Mouse (Mus musculus) limb, embryonic 10.5 days (tissue): ENCODE results near the gene Serpinb6c. TPM values are rescaled to one million over a fixed set of nuclear protein-coding genes. Genes with fewer than 3 reads are reported as not detected.

Source experiments
- DNase-seq: peaks from one replicate; pipeline ENCODE4 v3.0.0-alpha.2; 2017; ENCODE audit warnings: low spot score
- H3K27ac ChIP-seq: fragments of 300-500 bp; sonication (generic); 2 replicates; pipeline ENCODE4 v1.5.1; 2016; ENCODE audit warnings: mild to moderate bottlenecking
- H3K27me3 ChIP-seq: fragments of 300-500 bp; sonication (generic); 2 replicates; pipeline ENCODE4 v1.6.1; 2016; ENCODE audit warnings: low read depth, mild to moderate bottlenecking; ENCODE audit not compliant: poor library complexity, severe bottlenecking
- H3K36me3 ChIP-seq: fragments of 300-500 bp; sonication (generic); 2 replicates; pipeline ENCODE4 v1.6.1; 2016; ENCODE audit warnings: mild to moderate bottlenecking, moderate library complexity
- H3K4me1 ChIP-seq: fragments of 300-500 bp; sonication (generic); 2 replicates; pipeline ENCODE4 v1.6.1; 2016
- H3K4me3 ChIP-seq: fragments of 300-500 bp; sonication (generic); 2 replicates; pipeline ENCODE4 v1.5.1; 2016; ENCODE audit warnings: mild to moderate bottlenecking, moderate library complexity
- H3K9me3 ChIP-seq: fragments of 300-500 bp; sonication (generic); replicated peaks from 2 replicates; pipeline ENCODE4 v1.6.1; 2016; ENCODE audit warnings: mild to moderate bottlenecking
- WGBS: fragments of 180-500 bp; shearing (Covaris S2); methylation state at CpG from one replicate; pipeline ENCODE4 v1.1.7; 2016; 5-methylcytosine and 5-hydroxymethylcytosine counted together
- polyA plus RNA-seq: library from polyadenylated mRNA; unstranded; fragments of >200 nt; fragmentation: Nextera tagmentation; extraction: Ambion mirVana; gene quantifications from 2 replicates; pipeline ENCODE4 v1.2.1, GENCODE M21; 2016

The Serpinb6c gene
- polyA plus RNA-seq, 1 experiment from 2014 or later, result 0.61 TPM

GRCm38 (mm10) chr13:33921699-33922098 lies 16.2 kb upstream of the Serpinb6c start:
- Histone ChIP-seq H3K4me1 (no peaks in the 10 kb centered on the region), H3K27ac (no peak overlapping the region), H3K27me3 (no peaks in the 10 kb centered on the region), H3K36me3 (peaks cover 20% of the 10 kb centered on the region), H3K4me3 (no peak overlapping the region), H3K9me3 (no peaks in the 10 kb centered on the region)
- 88% methylated on average over 5 of the region's 5 CpGs for WGBS
- DNase-seq, result no peak

- H3K27ac ChIP-seq, result no peak overlapping the region
- H3K27me3 ChIP-seq, result no peaks in the 10 kb centered on the region
- H3K36me3 ChIP-seq, result peaks cover 20% of the 10 kb centered on the region
- WGBS, result 97% methylated on average over 6 of the region's 6 CpGs
- DNase-seq, result no peak
- no peak overlapping the region for H3K4me3 ChIP-seq
- no peaks in the 10 kb centered on the region for H3K9me3 ChIP-seq
- H3K4me1 ChIP-seq, result no peaks in the 10 kb centered on the region
Measured at GRCm38 (mm10) chr13:33921041-33921440, 15.5 kb upstream of the Serpinb6c start.

DNA sequence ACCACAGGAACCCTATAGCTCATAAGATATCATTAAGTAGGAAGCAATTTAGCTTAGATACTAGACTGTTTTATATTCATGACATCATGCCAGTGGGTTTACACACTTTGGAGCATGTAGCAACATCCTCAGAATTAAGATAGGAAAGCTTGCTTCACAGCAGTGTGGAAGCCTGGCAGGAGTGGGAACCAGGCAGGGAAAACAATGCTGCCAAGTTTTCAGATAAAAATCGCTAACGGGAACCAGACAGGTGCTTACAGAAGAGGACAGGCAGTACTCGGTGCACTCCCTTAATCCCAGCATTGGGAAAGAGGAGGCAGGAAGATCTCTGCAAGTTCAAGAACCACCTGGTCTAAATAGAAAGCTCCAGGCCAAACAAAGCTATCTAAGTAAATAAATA lies 1.3 kb upstream of the Serpinb6c start:
- no peaks in the 10 kb centered on the region for H3K27me3 ChIP-seq
- no peak for DNase-seq
- no peaks in the 10 kb centered on the region for H3K4me1 ChIP-seq
- WGBS, result 81% methylated on average over 3 of the region's 3 CpGs
- H3K27ac ChIP-seq, result no peak overlapping the region
- H3K9me3 ChIP-seq, result no peaks in the 10 kb centered on the region
- no peak overlapping the region for H3K4me3 ChIP-seq
- H3K36me3 ChIP-seq, result no peaks in the 10 kb centered on the region

GRCm38 (mm10) chr13:33903290-33903689 lies 2.2 kb downstream of the Serpinb6c start:
- Histone ChIP-seq H3K9me3 (no peaks in the 10 kb centered on the region), H3K4me1 (no peaks in the 10 kb centered on the region), H3K36me3 (no peaks in the 10 kb centered on the region), H3K4me3 (no peak overlapping the region), H3K27me3 (no peaks in the 10 kb centered on the region), H3K27ac (no peak overlapping the region)
- WGBS, result 90% methylated on average over 2 of the region's 2 CpGs
- no peak for DNase-seq

DNA sequence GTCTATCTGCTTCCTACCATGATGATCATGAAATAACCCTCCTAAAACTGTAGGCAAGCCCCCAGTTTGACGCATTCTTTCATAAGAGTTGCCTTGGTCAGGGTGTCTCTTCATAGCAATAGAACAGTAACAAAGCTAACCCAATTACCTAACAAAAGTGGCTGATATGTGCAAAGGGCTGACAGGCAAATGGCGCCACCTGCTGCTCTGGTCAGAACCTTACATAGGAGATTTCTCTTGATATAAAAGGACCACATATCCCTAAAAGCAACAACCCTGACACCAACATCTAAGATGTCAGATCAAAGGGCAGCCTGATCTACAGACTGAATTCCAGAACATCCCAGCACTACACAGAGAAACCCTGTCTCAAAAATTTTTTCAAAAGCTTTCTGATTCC lies 11.3 kb downstream of the Serpinb6c start:
- 49% methylated on average over 2 of the region's 2 CpGs for WGBS
- Histone ChIP-seq H3K4me3 (no peak overlapping the region), H3K27me3 (no peaks in the 10 kb centered on the region), H3K4me1 (no peaks in the 10 kb centered on the region), H3K9me3 (no peaks in the 10 kb centered on the region), H3K36me3 (no peaks in the 10 kb centered on the region), H3K27ac (no peak overlapping the region)
- DNase-seq, result peak; percentile 47

DNA sequence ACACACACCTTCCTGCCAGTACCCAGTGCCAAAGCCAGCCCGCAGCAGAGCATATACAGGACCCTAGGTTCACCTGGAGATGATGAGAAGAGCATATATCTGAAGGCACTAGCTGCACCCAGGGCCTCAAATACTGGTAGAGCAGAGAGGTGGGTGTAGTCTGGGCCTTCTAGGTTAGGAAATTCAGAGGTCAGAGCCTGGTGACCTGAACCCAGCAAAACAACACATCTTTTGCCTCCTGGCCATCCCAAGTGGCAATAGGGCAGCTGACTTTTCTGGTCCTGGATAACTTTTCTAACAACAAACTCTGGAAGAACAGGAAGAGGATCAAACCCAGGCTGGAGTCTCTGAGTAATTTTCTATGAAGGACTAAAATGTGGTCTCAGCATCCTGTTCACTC lies 62.2 kb downstream of the Serpinb6c start, which contains the start of gene Serpinb6e:
Gene Serpinb6e, minus strand, starts transcription at position 101 of the 400 bp plus-strand sequence.
- no peak for DNase-seq
- no peaks in the 10 kb centered on the region for H3K27me3 ChIP-seq
- H3K27ac ChIP-seq, result no peak within 1 kb of the TSS
- H3K4me1 ChIP-seq, result no peaks in the 10 kb centered on the region
- WGBS, result 66% methylated on average over 1 of the region's 1 CpGs
- no peaks in the 10 kb centered on the region for H3K36me3 ChIP-seq
- H3K9me3 ChIP-seq, result no peaks in the 10 kb centered on the region
- H3K4me3 ChIP-seq, result no peak within 1 kb of the TSS

DNA sequence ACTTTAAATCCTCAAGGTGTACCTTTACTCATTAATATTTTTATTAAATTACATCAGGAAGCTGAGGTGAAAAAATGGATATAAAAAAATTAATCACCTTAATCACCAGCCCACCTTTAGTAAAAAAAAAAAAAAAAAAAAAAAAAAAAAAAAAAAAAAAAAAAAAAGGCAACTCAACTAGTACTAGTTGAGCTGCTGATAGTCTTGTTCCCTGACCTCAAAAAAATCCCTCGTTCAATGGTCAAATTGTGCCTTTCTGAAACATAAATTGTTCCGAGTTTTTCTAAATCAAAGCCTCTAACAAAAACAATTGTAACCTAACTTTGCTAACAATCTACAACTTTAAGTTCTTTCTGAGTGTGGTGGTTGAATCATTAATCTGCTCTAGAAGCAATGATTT lies 74.8 kb downstream of the Serpinb6c start:
- no peaks in the 10 kb centered on the region for H3K4me1 ChIP-seq
- no peaks in the 10 kb centered on the region for H3K27me3 ChIP-seq
- H3K9me3 ChIP-seq, result no peaks in the 10 kb centered on the region
- H3K4me3 ChIP-seq, result no peak overlapping the region
- no peaks in the 10 kb centered on the region for H3K36me3 ChIP-seq
- DNase-seq, result no peak
- no peak overlapping the region for H3K27ac ChIP-seq
- 83% methylated on average over 2 of the region's 2 CpGs for WGBS

Other genes starting within 250 kb of the Serpinb6c start
- gene Serpinb6d, start 244.3 kb downstream of the Serpinb6c start, polyA plus RNA-seq, result not detected in 2 replicates
- not detected in 2 replicates for gene Serpinb6e, start 62.3 kb downstream of the Serpinb6c start, polyA plus RNA-seq
- gene Nqo2, start 59.0 kb upstream of the Serpinb6c start, polyA plus RNA-seq, result 20.0 and 23.0 TPM in 2 replicates
- gene Ripk1, start 96.7 kb upstream of the Serpinb6c start, polyA plus RNA-seq, result 9.0 and 9.7 TPM in 2 replicates
- 26.4 and 35.7 TPM in 2 replicates for gene Serpinb6a, start 97.1 kb upstream of the Serpinb6c start, polyA plus RNA-seq
- gene Bphl, start 131.9 kb upstream of the Serpinb6c start, polyA plus RNA-seq, result 30.6 and 33.6 TPM in 2 replicates
- gene Tubb2a, start 172.3 kb upstream of the Serpinb6c start, polyA plus RNA-seq, result 44.3 and 44.7 TPM in 2 replicates
- gene Tubb2b, start 224.8 kb upstream of the Serpinb6c start, polyA plus RNA-seq, result 11.7 and 15.6 TPM in 2 replicates